Mouse (Mus musculus) stomach, postnatal 0 days (tissue): ENCODE measurements around the gene Frs3.

Experiments used
- CTCF ChIP-seq: IDR thresholded peaks from 2 replicates; pipeline ENCODE4 v1.5.1; 2016; ENCODE audit warnings: antibody characterized with exemption, low read depth, mild to moderate bottlenecking, moderate library complexity
- EP300 ChIP-seq: optimal IDR thresholded peaks from 2 replicates; pipeline ENCODE3; 2016; ENCODE audit warnings: antibody characterized with exemption

DNA sequence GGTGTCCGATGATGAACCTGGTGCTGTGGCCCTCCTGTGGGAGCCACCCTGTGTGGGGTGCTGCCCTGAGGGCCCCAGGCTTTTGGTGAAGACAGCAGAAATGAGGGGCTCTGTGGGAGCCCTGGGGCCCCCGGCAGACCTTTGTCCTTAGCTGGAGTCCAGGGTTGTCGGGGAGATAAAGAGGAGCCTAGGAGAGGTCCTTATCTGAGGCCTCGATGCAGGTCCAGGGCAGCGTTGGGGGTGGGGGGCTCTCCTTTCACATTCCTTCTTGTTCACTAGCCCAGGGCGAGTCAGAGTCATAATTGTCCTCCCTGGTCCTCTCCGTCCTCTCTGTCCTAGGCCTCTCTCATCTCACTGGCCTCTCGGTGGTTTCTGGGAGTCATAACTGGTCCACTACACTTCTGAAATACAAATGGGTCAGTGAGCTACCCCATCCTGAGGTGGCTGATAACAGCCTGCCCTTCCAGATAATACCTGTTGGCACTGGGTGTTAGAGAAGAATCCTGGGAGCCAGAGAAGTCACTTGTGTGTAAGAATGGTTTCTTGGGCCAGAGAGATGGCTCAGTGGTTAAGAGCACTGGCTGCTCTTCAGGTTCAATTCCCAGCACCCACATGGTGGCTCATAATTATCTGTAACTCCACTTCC lies 64.4 kb downstream of the Frs3 start:
- no peak for TF ChIP-seq CTCF
- TF ChIP-seq EP300, result no peak
